14 mouse cellular contexts compared by ENCODE assay signal in the genomic region with DNA sequence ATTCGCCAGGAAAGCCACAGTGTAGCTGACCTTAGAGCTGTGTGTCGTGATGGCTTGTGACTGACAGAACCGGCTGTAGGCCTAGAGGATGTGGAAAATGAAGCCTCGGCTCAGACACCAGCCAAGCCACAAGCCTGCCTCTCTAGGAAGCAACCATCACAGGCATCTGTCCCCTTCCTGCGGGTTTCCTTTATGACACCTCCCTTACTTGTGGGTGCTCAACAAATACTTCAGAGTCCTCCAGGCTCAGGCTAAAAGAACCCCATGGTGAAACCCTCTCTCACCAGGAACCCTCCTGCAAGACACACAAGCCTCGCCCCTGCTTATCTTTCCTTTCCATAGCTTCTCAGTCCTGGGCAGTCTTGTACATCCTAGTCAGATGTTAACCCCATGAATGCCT. TPM values are rescaled to one million over a fixed set of nuclear protein-coding genes. Genes with fewer than 3 reads are reported as not detected.
DNase-seq lines count a peak whose midpoint lies in the region; ATAC-seq and TF ChIP-seq lines count a peak whose summit lies in the region.
"Had no signal": no experiment of that assay in that cellular context is flagged by ENCODE, and none has a peak within 500 bp of the region (broad histone marks: within the 10 kb centered on the region; RNA-seq: fewer than 3 reads in every experiment).

No protein-coding gene starts in this region.

- peaks cover 17 to 29% of the 10 kb centered on the region in 2 experiments for H3K4me1 ChIP-seq in liver, embryonic 14.5 days (replicated peaks; ENCODE audit: control insufficient read depth in 2 of 2, insufficient read depth in 2 of 2, low read length in 1 of 2)
- H3K4me1 ChIP-seq in spleen, adult 2 months (ENCODE audit: control insufficient read depth, insufficient read depth, insufficient read length), result peaks cover 34% of the 10 kb centered on the region; the same call in 1 of the 2 replicates

- H3K9me3 ChIP-seq in liver, embryonic 14.5 days (ENCODE audit: control insufficient read depth, low read length), result no peaks in the 10 kb centered on the region

- peak overlapping the region; percentile 41 for H3K9ac ChIP-seq in liver, embryonic 14.5 days (replicated peaks)

- WGBS in liver, embryonic 14.5 days (ENCODE audit: insufficient replicate concordance), result 13% methylated on average over 6 of the region's 6 CpGs
- WGBS in spleen, adult 2 months, result 27% methylated on average over 6 of the region's 6 CpGs

- no peaks in the 10 kb centered on the region for H3K36me3 ChIP-seq in liver, embryonic 14.5 days (replicated peaks; ENCODE audit: control insufficient read depth, insufficient read depth, low read depth)
- H3K36me3 ChIP-seq in spleen, adult 2 months (ENCODE audit: control insufficient read depth, insufficient read depth, low read length), result no peaks in the 10 kb centered on the region; the same call in 1 of the 2 replicates

- H3K27ac ChIP-seq in liver, embryonic 14.5 days, result peak overlapping the region; percentile 68
- H3K27ac ChIP-seq in spleen, adult 2 months (ENCODE audit: insufficient read depth, low read length), result peak overlapping the region; percentile 90

- TF ChIP-seq EP300 in liver, embryonic 14.5 days (IDR thresholded peaks at IDR 0.05; ENCODE audit: low read depth), result no peak

- no peak overlapping the region for H3K4me3 ChIP-seq in liver, embryonic 14.5 days (ENCODE audit: insufficient read depth in 1 of 2, low read depth in 2 of 2, low read length in 2 of 2)
- H3K4me3 ChIP-seq in spleen, adult 2 months (ENCODE audit: extremely low read depth, insufficient read depth, insufficient read length), result no peak overlapping the region
- H3K4me3 ChIP-seq: erythroblast, embryonic 14.5 days had no signal

- TF ChIP-seq CTCF in liver, embryonic 14.5 days (IDR thresholded peaks at IDR 0.05; ENCODE audit: low read depth), result no peak
- no peak for TF ChIP-seq CTCF in spleen, adult 2 months (IDR thresholded peaks at IDR 0.05; ENCODE audit: extremely low read depth, insufficient read depth, insufficient read length, insufficient replicate concordance)

- no peaks in the 10 kb centered on the region for H3K27me3 ChIP-seq in liver, embryonic 14.5 days (ENCODE audit: control insufficient read depth, insufficient read depth, low read length)
- no peaks in the 10 kb centered on the region for H3K27me3 ChIP-seq in spleen, adult 2 months (ENCODE audit: control insufficient read depth, insufficient read depth, low read length)

- TF ChIP-seq POLR2A in spleen, adult 2 months (IDR thresholded peaks at IDR 0.05; ENCODE audit: low read depth, low read length), result no peak

- DNase-seq in CD4-positive, CD25-positive, alpha-beta regulatory T cell, adult 2 months (ENCODE audit: low read depth, low spot score), result peak; percentile 68
- peak; percentile 38 for DNase-seq in c-Kit-negative CD71-positive TER-119-positive erythroid progenitor cells, embryonic 14.5 days (ENCODE audit: low read depth, low spot score)
- peak; percentile 43 to 50 (median 48) for DNase-seq in liver, embryonic 14.5 days (ENCODE audit: low read depth in 3 of 3, low spot score in 3 of 3)
- peak; percentile 46 for DNase-seq in spleen, adult 2 months (ENCODE audit: low read depth in 1 of 2, low spot score in 2 of 2)
- DNase-seq in lung, postnatal 14 days, result no peak
- no peak for DNase-seq in cerebellum, adult 11 months
- DNase-seq in layer of hippocampus, adult 11-12 months (ENCODE audit: low spot score), result no peak
- DNase-seq in adrenal gland, adult (ENCODE audit: inconsistent age in 2 of 2, low spot score in 1 of 2), result no peak
- DNase-seq: cerebellum, postnatal 36 days; gastrocnemius, postnatal 25 days; kidney, adult 2 months; lung, adult 2 months had no signal

- ATAC-seq in liver, embryonic 14.5 days (ENCODE audit: insufficient read depth), result peak; percentile 93
- ATAC-seq: midbrain, embryonic 16.5 days had no signal

- peak overlapping the region; percentile 51 for H3K4me2 ChIP-seq in liver, embryonic 14.5 days (ENCODE audit: low read depth)

RNA-seq across cellular contexts. Expression of a gene that starts 31.9 kb away (rescaled TPM):
- polyA plus RNA-seq in liver, embryonic 14.5 days (2012; rRNA removed), result 1.6 and 2.2 TPM in 2 replicates
- 3.2 and 3.4 TPM in 2 replicates for polyA plus RNA-seq in liver, embryonic 14.5 days (2014; fragmentation: Nextera tagmentation; extraction: Ambion mirVana)
- polyA plus RNA-seq in spleen, adult 2 months (2012; rRNA removed), result 67.4 and 101 TPM in 2 replicates

Comparison
In these comparisons a context has a peak if more than half of its experiments do, and no peak if none do; other contexts are left out.
1. DNase-seq: peak in CD4-positive, CD25-positive, alpha-beta regulatory T cell, adult 2 months (single experiment), c-Kit-negative CD71-positive TER-119-positive erythroid progenitor cells, embryonic 14.5 days (single experiment), liver, embryonic 14.5 days (3 of 3) and spleen, adult 2 months (2 of 2); none in lung, postnatal 14 days (single experiment), cerebellum, adult 11 months (single experiment), layer of hippocampus, adult 11-12 months (single experiment) and adrenal gland, adult (0 of 2).
2. RNA of a gene that starts 31.9 kb away (polyA plus RNA-seq): 67.4 to 101 TPM in spleen, adult 2 months; 1.6 to 3.4 TPM in liver, embryonic 14.5 days; every median in the first group is over 10 times any median in the second.